Mouse (Mus musculus): ENCODE data around the gene Cuedc1. TPM values are rescaled to one million over a fixed set of nuclear protein-coding genes. Genes with fewer than 3 reads are reported as not detected.

Gene Cuedc1
- 6.6 TPM for polyA plus RNA-seq (2015; fragmentation: Illumina TruSeq; extraction: RNeasy Lipid Tissue Mini Kit (QIAGEN cat#74804); ENCODE audit: insufficient read depth, low replicate concordance)

GRCm38 (mm10) chr11:88098021-88098729, at the start of gene Cuedc1:
Cuedc1 (plus strand) TSS chr11:88098058.

DNA sequence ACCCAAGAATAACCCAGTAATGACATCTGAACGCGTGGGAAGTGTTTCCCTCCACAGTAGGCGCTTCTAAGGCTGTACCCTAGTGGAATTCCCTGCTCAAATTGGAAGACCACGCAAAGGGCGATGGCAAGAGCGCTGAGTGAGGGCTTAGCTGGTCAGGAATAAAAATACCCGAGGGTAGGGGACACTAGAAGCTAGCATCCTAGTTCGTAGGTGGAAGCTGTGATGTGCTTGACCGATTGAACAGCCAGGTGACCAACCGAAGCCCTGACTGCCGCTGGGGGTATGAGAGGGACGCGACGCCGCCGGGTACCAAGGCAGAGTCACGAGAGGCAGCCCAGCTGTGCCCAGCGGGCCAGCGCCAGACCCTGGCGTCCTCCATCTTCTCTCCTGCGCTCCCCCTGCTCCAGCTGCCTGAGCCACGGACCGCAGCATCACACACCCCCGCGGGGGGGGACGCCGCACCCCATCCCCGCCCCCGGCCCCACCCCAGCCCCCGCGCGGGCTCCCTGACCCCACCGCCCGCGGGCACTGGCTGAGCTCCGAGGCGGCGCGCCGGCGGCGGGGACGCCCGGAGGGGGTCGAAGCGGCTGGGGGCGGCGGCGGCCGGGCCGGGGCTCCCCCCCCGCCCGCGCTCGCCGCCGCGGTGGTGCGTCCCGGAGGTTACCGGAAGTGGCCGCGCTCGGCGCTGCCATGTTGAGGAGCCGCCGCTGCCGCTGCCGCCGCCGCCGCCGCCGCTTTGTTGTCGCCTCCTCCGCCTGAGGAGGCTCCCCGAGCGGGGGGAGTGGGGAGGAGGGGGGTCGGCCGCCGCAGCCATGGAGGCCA, 30.1 kb upstream of the Cuedc1 start, which contains the start of gene Vezf1:
Gene Vezf1, plus strand, starts transcription at position 694 of the 825 bp plus-strand sequence.

GRCm38 (mm10) chr11:88203712-88204532, 106.1 kb downstream of the Cuedc1 start, which contains the start of gene Mrps23:
Mrps23 (plus strand) TSS chr11:88204388.

Other genes with a start within 250 kb of the Cuedc1 start
- 10.2 TPM for gene Mks1, start 244.8 kb upstream of the Cuedc1 start, polyA plus RNA-seq (2015; fragmentation: Illumina TruSeq; extraction: RNeasy Lipid Tissue Mini Kit (QIAGEN cat#74804); ENCODE audit: insufficient read depth, low replicate concordance)
- gene Epx, start 222.5 kb upstream of the Cuedc1 start, polyA plus RNA-seq (2015; fragmentation: Illumina TruSeq; extraction: RNeasy Lipid Tissue Mini Kit (QIAGEN cat#74804); ENCODE audit: insufficient read depth, low replicate concordance) = not detected
- gene Olfr462, start 205.8 kb upstream of the Cuedc1 start, polyA plus RNA-seq (2015; fragmentation: Illumina TruSeq; extraction: RNeasy Lipid Tissue Mini Kit (QIAGEN cat#74804); ENCODE audit: insufficient read depth, low replicate concordance) = not detected
- gene Olfr463, start 200.7 kb upstream of the Cuedc1 start, polyA plus RNA-seq (2015; fragmentation: Illumina TruSeq; extraction: RNeasy Lipid Tissue Mini Kit (QIAGEN cat#74804); ENCODE audit: insufficient read depth, low replicate concordance) = not detected
- gene Olfr464, start 177.1 kb upstream of the Cuedc1 start, polyA plus RNA-seq (2015; fragmentation: Illumina TruSeq; extraction: RNeasy Lipid Tissue Mini Kit (QIAGEN cat#74804); ENCODE audit: insufficient read depth, low replicate concordance) = not detected
- 67.1 TPM for gene Dynll2, start 110.5 kb upstream of the Cuedc1 start, polyA plus RNA-seq (2015; fragmentation: Illumina TruSeq; extraction: RNeasy Lipid Tissue Mini Kit (QIAGEN cat#74804); ENCODE audit: insufficient read depth, low replicate concordance)
- 645 TPM for gene Srsf1, start 50.7 kb upstream of the Cuedc1 start, polyA plus RNA-seq (2015; fragmentation: Illumina TruSeq; extraction: RNeasy Lipid Tissue Mini Kit (QIAGEN cat#74804); ENCODE audit: insufficient read depth, low replicate concordance)
- gene Vezf1, start 29.8 kb upstream of the Cuedc1 start, polyA plus RNA-seq (2015; fragmentation: Illumina TruSeq; extraction: RNeasy Lipid Tissue Mini Kit (QIAGEN cat#74804); ENCODE audit: insufficient read depth, low replicate concordance) = 63.2 TPM
- gene Mrps23, start 106.3 kb downstream of the Cuedc1 start, polyA plus RNA-seq (2015; fragmentation: Illumina TruSeq; extraction: RNeasy Lipid Tissue Mini Kit (QIAGEN cat#74804); ENCODE audit: insufficient read depth, low replicate concordance) = 54.9 TPM
- gene Ccdc182, start 196.0 kb downstream of the Cuedc1 start, polyA plus RNA-seq (2015; fragmentation: Illumina TruSeq; extraction: RNeasy Lipid Tissue Mini Kit (QIAGEN cat#74804); ENCODE audit: insufficient read depth, low replicate concordance) = not detected

All from spleen, adult 10 weeks (tissue).